Mouse (Mus musculus) kidney, adult 2 months (tissue): Measurements from ENCODE around the gene Cltrn.

ENCODE experiments used
- CTCF ChIP-seq: fragments of 200-500 bp; conservative IDR thresholded peaks from 2 replicates; pipeline ENCODE4 v1.5.1; 2011; ENCODE audit warnings: low read depth, mild to moderate bottlenecking, control low read depth, low read length, moderate library complexity, mixed read lengths; ENCODE audit not compliant: insufficient read depth, insufficient read length
- POLR2A ChIP-seq: fragments of 200-500 bp; IDR thresholded peaks from one replicate; pipeline ENCODE4 v1.6.1; 2011; ENCODE audit warnings: low read depth, low read length, control low read depth

DNA sequence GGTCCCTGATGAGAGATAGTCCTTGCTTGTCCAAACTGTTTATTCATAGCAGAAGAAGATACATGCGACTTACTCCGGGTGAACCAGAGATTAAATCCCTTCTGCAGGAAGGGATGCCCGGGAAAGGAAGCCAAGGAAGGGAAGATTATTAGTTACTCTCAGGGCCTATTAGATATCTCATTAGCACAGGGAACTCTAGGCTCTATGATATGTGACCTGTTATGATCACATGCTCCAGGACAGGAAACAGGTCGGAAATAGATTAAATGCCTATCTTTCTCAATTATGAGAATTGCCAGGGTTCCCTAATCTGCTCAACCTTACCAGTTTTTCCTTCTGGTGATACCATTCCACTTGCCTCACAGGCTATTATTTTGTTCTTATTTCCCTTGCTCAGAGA lies 32.9 kb upstream of the Cltrn start:
- no peak for TF ChIP-seq CTCF
- TF ChIP-seq POLR2A: no peak
